Mouse (Mus musculus) ES-E14 (cell line): ENCODE measurements around the gene Dnaja3. TPM values are rescaled to one million over a fixed set of nuclear protein-coding genes. Genes with fewer than 3 reads are reported as not detected.
A peak's percentile ranks its signal among the peaks of the same experiment; 100 is the strongest.
"Not testable (repeated sequence)": the region's sequence is repeated elsewhere in the genome, so short reads cannot be mapped to it uniquely, and the experiment has no call there.

ENCODE experiments used
- DNase-seq: peaks from one replicate; pipeline ENCODE4 v3.0.0-alpha.2; 2013; ENCODE audit warnings: low read depth, low spot score
- H3K27ac ChIP-seq: 2 replicates; pipeline ENCODE4 v1.5.1; 2012; ENCODE audit warnings: low read depth, mild to moderate bottlenecking, low read length, moderate library complexity, mixed read lengths; ENCODE audit not compliant: poor library complexity, insufficient read depth, severe bottlenecking
- H3K36me3 ChIP-seq: 2 replicates; pipeline ENCODE4 v1.6.1; 2012; ENCODE audit warnings: mild to moderate bottlenecking, low read length, moderate library complexity, mixed read lengths; ENCODE audit not compliant: control insufficient read depth, poor library complexity, insufficient read depth, severe bottlenecking
- H3K4me1 ChIP-seq, 2 experiments: fragments of 150-350 bp in 1 of 2; sonication (generic) in 1 of 2; 2 replicates each; pipeline ENCODE4 v1.6.1; 2012; ENCODE audit warnings: low read length in 2 of 2, mild to moderate bottlenecking in 1 of 2, mixed read lengths in 1 of 2; ENCODE audit not compliant: control insufficient read depth in 2 of 2, insufficient read depth in 2 of 2, poor library complexity in 1 of 2
- H3K4me3 ChIP-seq, 2 experiments: fragments of 150-350 bp in 1 of 2; sonication (generic) in 1 of 2; 2 replicates each; pipeline ENCODE4 v1.5.1; 2012; ENCODE audit warnings: low read length in 2 of 2, low read depth in 1 of 2, mild to moderate bottlenecking in 1 of 2, mixed read lengths in 1 of 2; ENCODE audit not compliant: insufficient read depth in 1 of 2, poor library complexity in 1 of 2, severe bottlenecking in 1 of 2
- H3K9ac ChIP-seq: 2 replicates; pipeline ENCODE4 v1.6.1; 2012; ENCODE audit warnings: low read depth, mild to moderate bottlenecking, low read length, mixed read lengths; ENCODE audit not compliant: poor library complexity, insufficient read depth, severe bottlenecking
- H3K9me3 ChIP-seq: fragments of 150-350 bp; sonication (generic); 2 replicates; pipeline ENCODE4 v1.6.1; 2012; ENCODE audit warnings: low read depth, mild to moderate bottlenecking, low read length; ENCODE audit not compliant: control insufficient read depth, insufficient read depth
- CHD2 ChIP-seq: IDR thresholded peaks from 2 replicates; pipeline ENCODE4 v1.6.1; 2014; ENCODE audit warnings: mild to moderate bottlenecking, low read depth, low read length, inconsistent platforms
- HCFC1 ChIP-seq: IDR thresholded peaks from 2 replicates; pipeline ENCODE4 v1.6.1; 2012; ENCODE audit warnings: low read length, inconsistent platforms, borderline replicate concordance; ENCODE audit not compliant: insufficient read depth
- MAFK ChIP-seq: IDR thresholded peaks from 2 replicates; pipeline ENCODE4 v1.6.1; 2014; ENCODE audit warnings: mild to moderate bottlenecking, low read depth, low read length, inconsistent platforms; ENCODE audit not compliant: insufficient read depth
- ZC3H11A ChIP-seq: IDR thresholded peaks from 2 replicates; pipeline ENCODE4 v1.6.1; 2012; ENCODE audit warnings: low read depth, mild to moderate bottlenecking, inconsistent platforms, low read length, borderline replicate concordance
- ZNF384 ChIP-seq: IDR thresholded peaks from 2 replicates; pipeline ENCODE4 v1.6.1; 2012; ENCODE audit warnings: low read depth, low read length, inconsistent platforms
- in situ Hi-C, 2 experiments: fragments of 600-800 bp; cut with MboI; formaldehyde crosslinking; loops; one replicate each; pipeline ENCODE4 v1.15.1; 2025; ENCODE audit warnings: low sequenced_read_pairs in 2 of 2, inconsistent platforms in 1 of 2; ENCODE audit not compliant: unreplicated experiment in 2 of 2
- total RNA-seq: library from RNA; depleted of rRNA; stranded (reverse); fragments of 300-350 nt; gene quantifications from 2 replicates; pipeline ENCODE4 v1.2.3, GENCODE M21; 2012

Gene Dnaja3
- total RNA-seq, 1 experiment = 53.2 TPM

GRCm38 (mm10) chr16:4683193-4683580 is 43.4 kb downstream of the Dnaja3 start:
- H3K4me1 ChIP-seq = peaks cover 0 to 2% of the 10 kb centered on the region in 2 experiments; a peak in 3 of 4 replicates
- H3K9me3 ChIP-seq = no peaks in the 10 kb centered on the region
- peaks cover 5% of the 10 kb centered on the region for H3K36me3 ChIP-seq
- H3K9ac ChIP-seq = peak overlapping the region; percentile 81; the same call in 1 of the 2 replicates
- peak overlapping the region; percentile 54; the same call in 1 of the 2 replicates for H3K27ac ChIP-seq
- H3K4me3 ChIP-seq = peak overlapping the region; percentile 91 to 98
- DNase-seq = no peak
- TF ChIP-seq ZC3H11A = no peak
- no peak for TF ChIP-seq MAFK
- no peak for TF ChIP-seq ZNF384
- no peak for TF ChIP-seq HCFC1
- TF ChIP-seq CHD2 = no peak
- in situ Hi-C loops = no loop called here

GRCm38 (mm10) chr16:4683581-4684456 is 44.0 kb downstream of the Dnaja3 start:
- Histone ChIP-seq H3K9me3 (no peaks in the 10 kb centered on the region), H3K27ac (peak overlapping the region; percentile 54; the same call in 1 of the 2 replicates), H3K36me3 (peaks cover 8% of the 10 kb centered on the region), H3K9ac (peak overlapping the region; percentile 96), H3K4me1 (peaks cover 0 to 2% of the 10 kb centered on the region in 2 experiments; a peak in 3 of 4 replicates), H3K4me3 (peak overlapping the region; percentile 91 to 98)
- in situ Hi-C loops = no loop called here
- peak; percentile 90 for DNase-seq
- no peak for TF ChIP-seq CHD2
- no peak for TF ChIP-seq MAFK
- TF ChIP-seq ZC3H11A = no peak
- TF ChIP-seq ZNF384 = no peak
- peak; percentile 94 for TF ChIP-seq HCFC1

GRCm38 (mm10) chr16:4684457-4684791 is 44.6 kb downstream of the Dnaja3 start:
- in situ Hi-C loops = no loop called here
- Histone ChIP-seq H3K9me3 (no peaks in the 10 kb centered on the region), H3K27ac (peak overlapping the region; percentile 20; the same call in 1 of the 2 replicates), H3K4me3 (peak overlapping the region; percentile 91 to 98), H3K4me1 (peaks cover 0 to 2% of the 10 kb centered on the region in 2 experiments; a peak in 3 of 4 replicates), H3K9ac (peak overlapping the region; percentile 96), H3K36me3 (peaks cover 8% of the 10 kb centered on the region)
- no peak for TF ChIP-seq ZNF384
- no peak for TF ChIP-seq HCFC1
- TF ChIP-seq MAFK = no peak
- TF ChIP-seq ZC3H11A = no peak
- TF ChIP-seq CHD2 = no peak
- no peak for DNase-seq

GRCm38 (mm10) chr16:4689371-4689770 is 49.6 kb downstream of the Dnaja3 start:
- H3K4me3 ChIP-seq, H3K9me3 ChIP-seq, H3K27ac ChIP-seq, H3K4me1 ChIP-seq, H3K9ac ChIP-seq, in situ Hi-C loops, DNase-seq: not testable (repeated sequence)
- peaks cover 28% of the 10 kb centered on the region for H3K36me3 ChIP-seq
- peak; percentile 57; the same call in 1 of the 2 replicates for TF ChIP-seq MAFK

- Histone ChIP-seq H3K36me3 (peaks cover 63% of the 10 kb centered on the region), H3K9me3 (no peaks in the 10 kb centered on the region), H3K4me1 (peaks cover 0 to 4% of the 10 kb centered on the region in 2 experiments; a peak in 2 of 4 replicates), H3K4me3 (no peak overlapping the region), H3K27ac (no peak overlapping the region), H3K9ac (no peak overlapping the region)
- no peak for DNase-seq
- in situ Hi-C loops = no loop called here
- no peak for TF ChIP-seq HCFC1
- TF ChIP-seq ZC3H11A = no peak
- TF ChIP-seq MAFK = no peak
- no peak for TF ChIP-seq ZNF384
- no peak for TF ChIP-seq CHD2
These were observed 61.4 kb downstream of the Dnaja3 start for GRCm38 (mm10) chr16:4701211-4701610.
